Mouse (Mus musculus): ENCODE measurements at regions not wholly inside any gene's neighbourhood (a gene's known extent, or its start where the extent isn't known, plus 50 kb on each side); places are given as distances from the start of the nearest gene placed in this dataset.

GRCm38 (mm10) chr2:159354247-159354646 lies 559.6 kb downstream of the Dhx35 start:
- no peak for DNase-seq (ENCODE audit: low spot score in 2 of 2)

GRCm38 (mm10) chr2:159356503-159356902 lies 561.9 kb downstream of the Dhx35 start:
- no peak for DNase-seq (ENCODE audit: low spot score in 2 of 2)

- no peak for DNase-seq (ENCODE audit: low spot score in 2 of 2)
Measured at GRCm38 (mm10) chr2:159361371-159361770, 566.8 kb downstream of the Dhx35 start.

DNA sequence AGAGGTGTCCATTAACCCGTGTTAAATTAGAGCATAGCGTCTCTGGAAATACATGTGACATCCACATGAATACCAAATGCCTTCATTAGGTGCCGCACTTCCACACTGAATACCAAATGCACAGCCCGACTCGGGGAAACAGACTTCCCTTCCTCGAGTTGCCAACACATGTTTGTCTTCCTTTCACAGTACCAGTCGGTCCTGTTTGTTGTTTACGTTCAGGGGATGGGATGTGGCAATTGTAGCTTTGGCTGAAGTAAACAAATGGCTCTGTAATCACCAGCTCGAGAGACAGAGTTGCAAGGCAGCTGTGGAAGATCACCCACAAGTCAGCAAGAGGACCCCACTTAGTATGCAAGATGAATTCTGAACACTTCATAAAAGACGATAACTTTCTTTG lies 598.3 kb downstream of the Dhx35 start:
- DNase-seq (ENCODE audit: low spot score in 2 of 2) = no peak

GRCm38 (mm10) chr2:159401421-159402100 lies 607.0 kb downstream of the Dhx35 start:
- no peak for DNase-seq (ENCODE audit: low spot score in 2 of 2)

DNA sequence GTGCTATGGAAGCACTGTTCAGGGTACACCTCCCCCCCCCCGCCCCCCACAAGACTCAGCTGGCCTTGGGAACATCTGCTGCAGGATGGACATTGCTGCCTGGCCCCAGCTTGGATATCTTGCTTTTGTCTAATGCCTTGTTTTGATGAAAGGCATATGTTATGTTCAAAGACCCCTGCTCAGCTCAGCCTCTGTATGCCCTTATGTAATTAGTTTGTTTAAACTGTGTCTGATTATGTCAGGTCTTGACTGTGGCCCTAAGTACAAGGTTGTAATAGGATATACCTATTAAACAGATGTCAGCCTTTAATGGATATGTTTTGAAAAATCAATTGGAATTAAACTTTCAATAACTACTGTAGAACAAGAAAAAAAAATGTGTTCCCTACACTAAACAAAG lies 610.3 kb downstream of the Dhx35 start:
- DNase-seq (ENCODE audit: low spot score in 2 of 2) = no peak

DNA sequence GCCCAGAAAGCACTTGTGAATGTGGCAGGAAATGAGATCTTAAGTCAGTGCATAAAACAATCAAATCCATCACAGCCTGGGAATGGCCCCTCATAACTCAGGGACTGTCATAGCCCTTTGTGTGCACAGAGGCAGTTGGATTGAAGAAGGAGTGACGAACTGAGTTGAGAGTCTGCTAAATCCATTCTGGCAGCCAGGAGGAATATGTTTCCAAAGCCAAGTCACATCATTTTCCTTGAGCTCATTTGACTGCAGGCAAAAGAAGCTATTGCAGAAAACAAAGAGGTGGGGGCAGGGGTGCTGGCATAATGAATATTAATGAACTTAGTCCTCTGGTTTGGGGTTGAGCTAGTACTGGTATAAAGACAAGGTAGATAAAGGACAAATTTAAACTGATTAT lies 620.0 kb downstream of the Dhx35 start:
- no peak for DNase-seq (ENCODE audit: low spot score in 2 of 2)

GRCm38 (mm10) chr2:159418371-159418940 lies 623.8 kb downstream of the Dhx35 start:
- no peak for DNase-seq (ENCODE audit: low spot score in 2 of 2)

GRCm38 (mm10) chr2:159422281-159422937 lies 627.8 kb downstream of the Dhx35 start:
- no peak for DNase-seq (ENCODE audit: low spot score in 2 of 2)

- DNase-seq (ENCODE audit: low spot score in 2 of 2) = no peak
Measured at GRCm38 (mm10) chr2:159428201-159428600, 633.6 kb downstream of the Dhx35 start.

DNA sequence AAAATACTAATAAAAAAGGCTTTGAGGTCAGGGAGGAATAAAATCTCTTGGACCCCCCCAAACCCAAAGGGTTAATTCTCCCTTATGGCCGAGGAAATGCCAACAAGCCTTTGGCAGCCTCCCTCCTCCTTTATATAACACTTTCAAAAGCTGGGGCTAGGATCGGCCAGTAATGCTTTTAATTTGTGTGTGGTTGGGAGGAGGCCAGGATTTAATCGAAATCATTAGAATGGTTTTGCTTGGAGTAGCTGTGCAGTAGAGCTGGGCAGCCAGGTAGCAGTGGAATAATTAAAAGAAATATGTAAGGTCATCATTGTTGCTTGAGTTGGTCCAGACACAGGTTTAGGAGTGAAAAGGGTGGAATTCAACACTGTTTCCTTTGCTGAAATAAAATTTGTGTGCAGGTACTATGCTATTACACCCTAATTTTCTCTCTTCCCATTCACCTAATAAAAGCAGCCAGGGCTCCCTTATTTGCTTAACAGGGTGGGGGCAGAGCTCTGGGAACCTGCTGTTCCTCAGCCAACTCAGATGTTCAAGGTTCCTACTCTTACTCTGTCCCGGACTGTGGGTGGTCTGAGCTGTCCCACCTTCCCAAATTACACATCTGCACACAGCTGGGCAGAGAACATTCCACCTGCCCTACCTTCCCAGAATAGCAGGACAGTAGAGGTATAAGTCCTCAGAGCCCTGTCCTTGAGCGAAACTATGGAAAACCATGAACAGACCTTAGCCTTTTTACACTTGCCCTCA lies 636.1 kb downstream of the Dhx35 start:
- no peak for DNase-seq (ENCODE audit: low spot score in 2 of 2)

- DNase-seq (ENCODE audit: low spot score in 2 of 2) = no peak
Measured at GRCm38 (mm10) chr2:159438961-159439360, 644.4 kb downstream of the Dhx35 start.

DNA sequence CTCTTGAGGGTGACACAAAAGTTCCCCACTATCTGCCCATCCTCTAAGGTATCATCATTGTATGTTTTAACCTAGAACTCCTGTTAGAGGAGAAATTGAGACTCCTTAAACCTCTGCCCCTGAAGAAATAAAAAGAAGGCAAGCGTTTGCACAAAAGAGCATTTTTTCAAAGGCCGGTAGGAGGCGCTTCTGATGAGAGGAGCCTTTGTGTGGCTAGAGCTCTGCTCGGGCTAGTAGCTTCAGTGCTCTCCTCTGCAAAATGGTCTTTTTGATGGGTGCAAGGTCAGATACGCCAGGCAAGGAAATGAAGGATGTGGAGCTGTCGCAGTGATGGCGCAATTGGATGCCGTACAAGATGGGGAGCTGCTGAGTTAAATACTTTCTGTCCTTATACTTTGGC lies 649.0 kb downstream of the Dhx35 start:
- DNase-seq (ENCODE audit: low spot score in 2 of 2) = peak in 1 of 2 experiments; percentile 41

DNA sequence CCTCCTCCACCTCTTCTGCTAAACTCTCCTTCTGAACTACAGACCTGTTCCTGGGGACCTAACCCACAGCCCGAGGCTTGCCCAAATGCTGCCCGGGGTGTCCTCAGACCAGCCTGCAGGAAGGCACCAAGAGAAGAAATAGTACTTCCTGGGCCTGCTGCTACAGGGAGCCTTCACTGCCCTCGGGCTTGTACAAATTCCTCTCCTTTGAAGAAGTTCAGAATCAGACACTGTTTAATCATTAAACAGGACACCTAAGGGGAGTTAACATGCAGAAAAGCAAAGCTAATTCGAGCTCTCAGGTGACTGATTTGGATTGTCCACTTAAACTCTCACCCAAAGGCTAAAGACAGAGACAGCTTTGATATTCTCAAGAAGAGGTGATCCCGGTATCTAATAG lies 651.8 kb downstream of the Dhx35 start:
- no peak for DNase-seq (ENCODE audit: low spot score in 2 of 2)

- no peak for DNase-seq (ENCODE audit: low spot score in 2 of 2)
Measured at GRCm38 (mm10) chr2:159446886-159447285, 652.3 kb downstream of the Dhx35 start.

DNA sequence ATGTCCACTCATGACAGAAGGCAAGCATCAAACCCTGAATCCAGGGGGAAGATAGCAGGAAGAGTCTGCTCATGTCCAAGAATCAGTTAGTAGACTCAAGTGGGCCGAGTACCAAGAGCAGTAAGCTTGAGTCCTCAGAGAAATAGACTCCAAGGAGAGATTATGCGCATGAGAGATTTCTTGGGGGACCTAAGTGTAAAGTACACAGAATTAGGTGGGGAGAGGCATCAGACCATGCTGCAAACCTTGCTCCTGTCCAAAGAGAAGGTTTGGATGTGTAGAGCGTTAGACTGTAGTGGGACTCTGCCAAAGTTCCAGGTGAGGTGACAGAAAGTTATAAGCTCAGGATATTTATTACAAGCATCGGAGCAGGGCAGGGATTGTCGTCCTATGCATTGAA lies 654.4 kb downstream of the Dhx35 start:
- no peak for DNase-seq (ENCODE audit: low spot score in 2 of 2)

- DNase-seq (ENCODE audit: low spot score in 2 of 2) = no peak
Measured at GRCm38 (mm10) chr2:159451439-159451838, 656.8 kb downstream of the Dhx35 start.

- DNase-seq (ENCODE audit: low spot score in 2 of 2) = no peak
Measured at GRCm38 (mm10) chr2:159481399-159482080, 686.9 kb downstream of the Dhx35 start.

DNA sequence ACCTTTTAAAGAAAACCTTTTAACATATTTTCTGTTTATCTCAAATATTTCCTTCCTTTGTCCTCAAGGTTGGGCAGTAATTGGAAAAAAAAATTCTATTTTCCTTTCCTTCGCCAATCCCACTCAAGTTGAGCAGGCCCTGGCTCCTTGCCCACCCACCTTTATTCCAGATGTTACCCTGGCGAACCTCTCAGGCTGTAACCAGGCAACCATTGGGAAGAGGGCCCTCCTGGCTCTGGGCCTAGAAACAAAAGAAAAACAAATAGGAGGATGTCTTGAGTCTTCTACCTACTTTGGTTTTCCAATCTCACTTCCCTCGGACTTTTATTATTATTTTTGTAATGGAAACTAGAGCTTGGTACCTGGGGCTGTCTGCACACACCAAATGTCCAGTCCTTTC lies 696.5 kb downstream of the Dhx35 start:
- no peak for DNase-seq (ENCODE audit: low spot score in 2 of 2)

DNA sequence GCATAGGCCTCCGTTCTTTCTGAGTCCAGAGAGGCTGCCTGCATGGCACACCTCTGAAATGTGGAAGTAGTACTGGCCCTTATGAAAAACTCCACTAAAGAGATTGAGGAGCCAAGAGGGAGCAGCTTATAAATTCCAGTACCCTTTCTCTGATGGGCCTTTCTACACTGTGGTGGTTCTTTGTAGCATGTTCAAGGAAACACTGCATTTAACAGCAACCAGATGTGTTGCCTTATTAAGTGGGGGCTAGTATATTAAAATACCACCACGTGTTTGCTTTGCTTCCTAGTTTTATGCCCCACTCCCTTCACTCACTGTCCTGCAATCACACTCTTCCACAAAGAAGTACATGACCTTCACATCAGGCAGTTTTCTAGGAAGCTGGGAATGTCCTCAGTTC lies 704.1 kb downstream of the Dhx35 start:
- DNase-seq (ENCODE audit: low spot score in 2 of 2) = no peak

GRCm38 (mm10) chr2:159501039-159501438 lies 706.4 kb downstream of the Dhx35 start:
- no peak for DNase-seq (ENCODE audit: low spot score in 2 of 2)

GRCm38 (mm10) chr2:159519066-159519465 lies 724.5 kb downstream of the Dhx35 start:
- DNase-seq (ENCODE audit: low spot score in 2 of 2) = no peak
